Mouse (Mus musculus) cortical plate, adult 2 months (tissue): Measurements from ENCODE around the gene Chchd3. TPM values are rescaled to one million over a fixed set of nuclear protein-coding genes. Genes with fewer than 3 reads are reported as not detected.

Experiments used
- H3K27ac ChIP-seq: fragments of 200-500 bp; 2 replicates; pipeline ENCODE4 v1.5.1; 2012; ENCODE audit warnings: low read length, control low read depth, inconsistent platforms; ENCODE audit not compliant: insufficient read depth
- H3K4me1 ChIP-seq: fragments of 200-500 bp; 2 replicates; pipeline ENCODE4 v1.6.1; 2011; ENCODE audit warnings: low read length; ENCODE audit not compliant: control insufficient read depth, insufficient read depth
- H3K4me3 ChIP-seq: fragments of 200-500 bp; 2 replicates; pipeline ENCODE4 v1.5.1; 2011; ENCODE audit warnings: mild to moderate bottlenecking, low read length, control low read depth; ENCODE audit not compliant: insufficient read depth
- CTCF ChIP-seq: fragments of 200-500 bp; IDR thresholded peaks from 2 replicates; pipeline ENCODE4 v1.5.1; 2011; ENCODE audit warnings: mild to moderate bottlenecking, control low read depth, low read length; ENCODE audit not compliant: insufficient read depth; ENCODE audit errors: extremely low read depth
- POLR2A ChIP-seq: fragments of 200-500 bp; IDR thresholded peaks from 2 replicates; pipeline ENCODE4 v1.6.1; 2011; ENCODE audit warnings: mild to moderate bottlenecking, low read length, control low read depth; ENCODE audit not compliant: insufficient read depth; ENCODE audit errors: extremely low read depth
- polyA plus RNA-seq: library from polyadenylated mRNA; depleted of rRNA; stranded (reverse); fragments of >200 nt; gene quantifications from 2 replicates; pipeline ENCODE4 v1.2.3, GENCODE M21; 2012

Chchd3 gene
- polyA plus RNA-seq, 1 experiment: 103 TPM

- no peak for TF ChIP-seq CTCF
- TF ChIP-seq POLR2A: no peak
- H3K27ac ChIP-seq: no peak overlapping the region
- H3K4me3 ChIP-seq: no peak overlapping the region
- no peaks in the 10 kb centered on the region for H3K4me1 ChIP-seq
Observed at GRCm38 (mm10) chr6:32823856-32824620, 236.0 kb downstream of the Chchd3 start.

GRCm38 (mm10) chr6:32818961-32819360 is 241.1 kb downstream of the Chchd3 start:
- H3K4me3 ChIP-seq: no peak overlapping the region
- H3K27ac ChIP-seq: no peak overlapping the region
- no peaks in the 10 kb centered on the region for H3K4me1 ChIP-seq
- TF ChIP-seq CTCF: no peak
- TF ChIP-seq POLR2A: no peak

- no peaks in the 10 kb centered on the region for H3K4me1 ChIP-seq
Observed at GRCm38 (mm10) chr6:32808796-32809195, 251.3 kb downstream of the Chchd3 start.

GRCm38 (mm10) chr6:32807771-32808170 is 252.3 kb downstream of the Chchd3 start:
- TF ChIP-seq CTCF (no peak), POLR2A (no peak)
- no peak overlapping the region for H3K4me3 ChIP-seq

More at GRCm38 (mm10) chr6:32808796-32809195, 251.3 kb downstream of the Chchd3 start:
- no peak overlapping the region for H3K27ac ChIP-seq
- TF ChIP-seq POLR2A (no peak), CTCF (no peak)
- H3K4me3 ChIP-seq: no peak overlapping the region

GRCm38 (mm10) chr6:32803646-32804045 is 256.4 kb downstream of the Chchd3 start:
- Histone ChIP-seq H3K27ac (no peak overlapping the region), H3K4me3 (no peak overlapping the region), H3K4me1 (no peaks in the 10 kb centered on the region)
- no peak for TF ChIP-seq CTCF
- TF ChIP-seq POLR2A: no peak

More at GRCm38 (mm10) chr6:32807771-32808170, 252.3 kb downstream of the Chchd3 start:
- H3K4me1 ChIP-seq: no peaks in the 10 kb centered on the region
- H3K27ac ChIP-seq: no peak overlapping the region

- Histone ChIP-seq H3K4me1 (no peaks in the 10 kb centered on the region), H3K4me3 (no peak overlapping the region), H3K27ac (no peak overlapping the region)
- TF ChIP-seq CTCF (no peak), POLR2A (no peak)
Observed at GRCm38 (mm10) chr6:32801776-32802175, 258.3 kb downstream of the Chchd3 start.

GRCm38 (mm10) chr6:32797525-32797924 is 262.5 kb downstream of the Chchd3 start:
- Histone ChIP-seq H3K4me1 (peaks cover 2% of the 10 kb centered on the region; the same call in 1 of the 2 replicates), H3K4me3 (no peak overlapping the region), H3K27ac (no peak overlapping the region)
- no peak for TF ChIP-seq POLR2A
- TF ChIP-seq CTCF: no peak

- Histone ChIP-seq H3K27ac (no peak overlapping the region), H3K4me3 (no peak overlapping the region), H3K4me1 (peaks cover 2% of the 10 kb centered on the region; the same call in 1 of the 2 replicates)
- no peak for TF ChIP-seq CTCF
- no peak for TF ChIP-seq POLR2A
Observed at GRCm38 (mm10) chr6:32795653-32796500, 264.2 kb downstream of the Chchd3 start.

- H3K4me3 ChIP-seq: no peak overlapping the region
- TF ChIP-seq CTCF: no peak
- no peak for TF ChIP-seq POLR2A
- no peak overlapping the region for H3K27ac ChIP-seq
- peaks cover 2% of the 10 kb centered on the region; the same call in 1 of the 2 replicates for H3K4me1 ChIP-seq
Observed at GRCm38 (mm10) chr6:32793575-32793974, 266.5 kb downstream of the Chchd3 start.
